Mouse (Mus musculus) frontal cortex, postnatal 14 days (tissue): Measurements from ENCODE around the gene Cnnm4.
"Not testable (repeated sequence)": the region's sequence is repeated elsewhere in the genome, so short reads cannot be mapped to it uniquely, and the experiment has no call there.

Source experiments
- DNase-seq, 2 experiments: peaks; one replicate each; pipeline ENCODE4 v3.0.0; 2022; ENCODE audit warnings: low spot score in 2 of 2

Gene Cnnm4

DNA sequence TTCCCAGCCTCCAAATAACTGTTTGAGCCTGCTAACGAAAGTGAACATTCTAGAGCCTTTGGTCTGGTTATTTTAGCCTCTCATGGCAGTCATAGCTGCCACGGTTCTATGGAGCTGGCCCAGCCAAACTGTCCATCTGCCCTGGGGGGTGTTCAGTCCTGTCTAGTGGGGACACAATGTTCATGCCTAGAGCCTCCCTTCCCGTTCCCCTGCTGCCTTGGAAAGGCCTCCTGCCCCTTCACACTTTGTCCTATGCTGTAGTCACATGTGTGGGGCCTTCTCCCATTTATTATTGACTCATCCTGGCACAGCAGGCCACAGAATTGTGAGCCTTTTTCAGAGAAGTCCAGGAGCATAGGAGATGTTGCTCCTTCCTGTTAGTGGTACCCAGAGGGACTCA is 46.8 kb downstream of the Cnnm4 start:
- no peak for DNase-seq

DNA sequence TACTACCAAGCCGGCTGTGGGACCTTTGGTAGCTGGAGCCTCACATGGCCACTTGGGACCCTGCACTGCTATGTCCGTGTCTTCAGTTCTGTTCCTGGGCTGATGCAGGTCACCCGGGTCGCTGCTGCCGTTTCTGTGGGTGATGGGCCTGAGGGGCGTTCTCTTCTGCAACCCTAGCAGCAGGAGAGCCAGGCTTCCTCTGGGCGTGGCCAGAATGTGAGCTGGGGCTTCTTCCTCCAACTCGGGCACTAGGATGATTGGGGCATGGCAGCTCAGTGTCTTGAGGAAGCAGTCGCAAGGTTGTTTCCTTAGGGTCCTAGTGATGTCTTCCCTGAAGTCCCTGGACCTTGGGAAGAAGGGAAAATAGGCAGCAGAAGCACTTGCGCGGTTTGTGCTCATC is 48.2 kb downstream of the Cnnm4 start:
- DNase-seq, result no peak

DNA sequence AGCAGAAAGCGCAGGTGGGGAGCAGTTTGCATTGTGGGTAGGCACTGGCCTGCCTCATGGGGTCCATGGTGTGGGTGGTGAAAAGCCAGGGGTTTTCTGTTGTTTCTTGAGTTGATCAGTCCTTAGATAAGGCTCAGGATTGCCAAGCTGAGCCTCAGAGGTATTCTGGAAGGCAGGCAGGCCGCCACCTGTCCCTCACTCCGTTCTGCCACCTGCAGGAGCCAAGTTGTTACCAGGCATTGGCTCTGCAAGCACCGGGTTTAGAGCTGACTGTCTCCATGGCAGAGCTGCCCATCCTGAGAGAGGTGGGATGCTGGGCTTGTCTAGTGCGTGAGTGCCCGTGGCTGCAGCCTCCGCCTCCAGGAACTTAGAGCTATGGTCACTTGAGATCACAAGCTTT is 50.8 kb downstream of the Cnnm4 start:
- DNase-seq, result no peak

DNA sequence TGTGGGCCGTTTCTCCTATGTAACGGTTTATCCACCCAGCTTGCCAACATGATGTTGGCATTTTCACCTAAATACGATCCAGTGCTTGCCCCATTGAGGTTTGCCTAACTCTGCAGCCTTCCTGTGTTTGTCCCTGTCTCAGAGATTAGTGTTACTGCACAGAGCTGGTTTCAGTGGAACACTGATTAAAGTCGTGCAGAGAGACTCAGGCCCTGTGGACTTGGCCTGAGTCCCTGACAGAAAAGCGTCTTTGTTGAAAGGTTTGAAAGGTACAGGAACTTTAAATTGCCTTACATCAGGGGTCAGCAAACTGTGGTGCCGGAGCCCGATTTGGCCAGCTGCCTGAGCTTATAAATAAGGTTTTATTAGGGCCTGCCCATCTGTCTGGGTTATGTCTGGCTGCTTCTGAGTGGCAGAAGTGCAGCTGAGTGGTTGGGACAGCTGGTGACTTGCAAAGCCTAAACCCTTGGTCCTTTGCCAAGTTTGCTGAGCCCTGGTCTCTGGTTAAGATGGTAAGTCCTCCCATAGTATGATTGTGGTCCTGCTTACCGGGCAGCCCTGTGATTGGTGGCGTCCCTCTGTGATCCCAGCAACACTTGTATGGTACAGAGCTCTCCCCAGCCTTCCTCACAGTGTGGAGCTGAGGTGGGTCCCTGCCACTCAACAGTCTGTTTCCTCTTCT is 52.1 kb downstream of the Cnnm4 start:
- DNase-seq, result no peak

DNA sequence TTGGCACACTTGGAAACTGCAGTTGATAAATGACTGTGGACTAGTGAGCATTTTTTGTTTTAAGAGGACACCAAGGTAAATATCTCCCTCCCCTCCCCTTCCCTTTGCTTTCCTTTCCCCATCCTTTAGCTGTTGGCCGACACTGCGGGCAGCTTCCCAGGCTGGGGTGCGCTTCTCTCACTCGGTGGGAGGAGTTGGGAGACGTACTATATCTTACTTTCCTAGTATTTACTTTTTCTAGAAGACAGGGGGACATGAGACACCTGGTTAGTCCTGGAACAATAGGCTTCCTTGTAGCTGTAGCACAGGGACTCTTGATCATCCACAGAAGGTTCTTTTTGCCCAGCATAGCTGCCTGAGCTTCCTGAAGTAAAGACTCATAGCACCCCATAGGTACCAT is 52.6 kb downstream of the Cnnm4 start:
- DNase-seq, result no peak

DNA sequence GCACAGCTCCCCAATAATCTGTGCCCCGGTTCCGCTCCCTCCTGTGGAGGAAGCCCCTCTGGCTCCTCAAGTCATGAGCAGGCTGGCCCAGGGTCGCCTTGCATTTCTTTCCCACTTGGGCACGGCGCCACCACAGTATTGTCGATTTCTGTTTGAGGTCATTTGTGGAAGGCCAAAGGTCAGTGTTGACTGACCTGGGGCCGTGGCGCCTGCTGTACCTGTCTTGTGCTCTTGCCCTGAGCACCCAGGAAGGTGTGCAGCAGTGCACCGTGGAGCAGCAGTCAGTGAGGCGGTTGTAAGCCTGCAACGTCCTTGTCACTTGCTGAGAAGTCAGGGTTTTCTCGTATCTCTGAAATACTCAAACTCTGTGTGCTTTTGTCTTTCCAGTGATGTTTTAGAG is 54.4 kb downstream of the Cnnm4 start:
- no peak for DNase-seq

DNA sequence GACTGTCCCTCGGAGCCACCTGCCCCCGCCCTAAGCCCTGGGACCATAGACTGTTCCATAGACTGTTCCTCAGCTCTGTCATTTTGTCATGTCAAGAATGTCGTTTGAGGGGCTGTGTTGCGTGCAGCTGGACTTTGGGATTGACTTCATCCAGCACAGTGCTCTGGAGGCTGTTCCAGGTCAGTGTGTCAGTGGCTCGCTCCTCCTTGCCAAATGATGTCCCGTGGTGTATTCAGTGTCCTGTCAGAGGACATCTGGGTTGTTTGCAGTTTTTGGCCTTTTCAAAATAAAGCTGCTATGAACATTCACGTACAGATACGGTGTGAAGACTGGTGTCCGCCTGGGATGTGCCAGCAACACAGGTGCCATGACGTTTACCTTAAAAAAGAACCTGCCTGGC is 55.5 kb downstream of the Cnnm4 start:
- DNase-seq, result no peak

DNA sequence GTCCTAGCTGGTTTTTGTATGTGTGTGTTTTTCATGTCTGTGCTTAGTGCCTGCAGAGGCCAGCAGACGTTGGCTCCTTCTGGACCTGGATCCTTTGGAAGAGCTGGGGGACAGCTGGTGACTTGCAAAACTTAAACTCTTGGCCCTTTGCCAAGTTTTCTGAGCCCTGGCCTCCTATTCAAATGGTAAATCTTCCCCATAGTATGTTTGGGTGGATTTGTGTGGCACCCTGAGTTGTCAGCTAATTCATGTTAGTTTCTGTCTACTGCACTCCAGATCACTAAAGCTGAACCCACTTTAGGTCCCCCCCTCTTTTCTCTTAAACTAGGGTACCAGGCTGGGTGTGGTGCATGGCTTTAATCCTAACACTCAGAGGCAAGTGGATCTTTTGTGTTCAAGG is 56.9 kb downstream of the Cnnm4 start:
- no peak for DNase-seq

DNA sequence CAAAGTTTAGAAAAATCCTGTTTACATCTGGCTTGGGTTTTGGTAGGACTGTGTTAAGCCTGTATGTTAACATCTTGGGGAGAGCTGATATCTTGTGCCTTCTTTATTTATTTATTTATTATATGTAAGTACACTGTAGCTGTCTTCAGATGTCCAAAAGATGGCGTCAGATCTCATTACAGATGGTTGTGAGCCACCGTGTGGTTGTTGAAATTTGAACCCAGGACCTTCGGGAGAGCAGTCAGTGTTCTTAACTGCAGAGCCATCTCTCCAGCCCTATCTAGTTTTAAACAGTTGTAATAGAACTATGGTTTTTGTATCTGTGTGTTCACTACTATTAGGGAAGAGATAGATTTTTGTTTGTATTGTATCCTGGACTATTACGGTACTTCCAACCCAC is 57.9 kb downstream of the Cnnm4 start:
- no peak for DNase-seq

DNA sequence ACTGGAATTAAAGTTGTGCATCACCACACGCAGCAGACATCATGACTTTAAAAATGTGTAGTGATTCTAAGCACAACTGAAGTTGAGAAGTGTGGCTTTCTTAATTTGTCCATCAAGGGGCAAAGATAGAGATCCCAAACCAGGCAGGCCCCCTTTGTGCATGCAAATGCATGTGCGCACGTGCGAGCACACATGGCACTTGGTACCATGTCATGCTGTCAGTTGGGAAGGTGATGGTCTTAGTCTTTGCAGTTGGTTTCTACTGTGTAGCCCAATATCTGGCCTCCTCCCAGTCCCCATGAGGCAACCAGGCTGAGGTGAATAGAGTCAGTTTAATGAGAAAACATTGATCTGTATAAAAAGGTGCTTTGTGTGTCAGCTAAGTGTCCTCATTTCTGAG is 58.5 kb downstream of the Cnnm4 start:
- no peak for DNase-seq

DNA sequence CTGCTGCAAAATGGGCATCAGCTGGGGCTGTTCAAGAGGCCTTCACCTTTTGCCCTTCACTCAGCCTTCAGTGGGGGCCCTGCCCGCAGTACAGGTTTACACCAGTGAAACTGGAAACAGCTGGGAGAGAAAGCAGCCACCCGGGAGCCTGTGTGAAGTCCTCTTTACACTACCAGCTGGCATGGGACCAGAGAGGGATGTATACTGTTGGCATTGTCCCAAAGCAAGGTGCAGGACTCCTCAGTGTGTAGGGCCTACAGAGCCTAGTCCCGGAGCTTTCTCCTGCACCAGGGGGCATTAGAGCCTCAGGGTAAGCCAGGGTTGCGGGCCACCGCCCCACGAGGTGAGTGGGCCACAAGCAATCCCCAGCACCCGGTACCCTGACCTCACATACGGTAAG is 59.1 kb downstream of the Cnnm4 start:
- DNase-seq, result no peak

DNA sequence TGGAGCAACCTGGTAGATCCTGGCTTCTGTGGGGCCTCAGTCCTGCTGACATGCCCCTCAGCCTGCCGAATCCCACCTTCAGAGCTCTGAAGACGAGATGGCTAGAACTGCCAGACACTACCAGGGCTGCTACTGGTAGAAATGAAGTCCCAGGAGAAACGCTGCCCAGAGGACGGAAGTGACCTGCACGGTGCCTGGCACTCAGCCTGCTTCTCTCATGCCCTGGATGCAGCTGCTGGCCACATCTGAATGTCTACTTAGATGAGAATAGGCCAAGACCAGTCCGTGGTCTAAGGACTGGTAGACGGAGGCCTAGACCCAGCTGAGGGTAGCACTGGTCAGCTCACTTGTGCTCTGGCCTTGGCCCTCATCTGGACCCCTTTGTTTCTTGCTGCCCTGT is 59.5 kb downstream of the Cnnm4 start:
- DNase-seq, result no peak

DNA sequence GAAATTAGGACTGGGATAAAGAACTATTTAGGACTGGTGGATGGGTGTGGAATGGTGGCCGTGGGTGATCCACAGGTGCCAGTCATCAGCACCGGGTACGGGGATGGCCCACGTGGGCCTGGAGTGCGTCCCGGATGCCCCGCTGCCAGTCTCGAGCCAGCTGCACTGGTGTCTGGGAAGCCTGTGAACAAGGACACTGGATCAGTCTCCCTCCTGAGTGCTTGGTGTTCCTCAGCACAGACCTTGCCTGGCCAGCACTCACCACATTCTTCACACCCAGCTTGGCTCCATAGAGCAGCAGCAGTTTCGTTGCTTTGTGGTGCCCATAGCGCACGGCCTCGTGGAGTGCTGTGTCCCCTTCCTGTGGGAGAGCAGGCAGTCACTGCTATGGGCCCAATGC is 60.0 kb downstream of the Cnnm4 start:
- no peak for DNase-seq

DNA sequence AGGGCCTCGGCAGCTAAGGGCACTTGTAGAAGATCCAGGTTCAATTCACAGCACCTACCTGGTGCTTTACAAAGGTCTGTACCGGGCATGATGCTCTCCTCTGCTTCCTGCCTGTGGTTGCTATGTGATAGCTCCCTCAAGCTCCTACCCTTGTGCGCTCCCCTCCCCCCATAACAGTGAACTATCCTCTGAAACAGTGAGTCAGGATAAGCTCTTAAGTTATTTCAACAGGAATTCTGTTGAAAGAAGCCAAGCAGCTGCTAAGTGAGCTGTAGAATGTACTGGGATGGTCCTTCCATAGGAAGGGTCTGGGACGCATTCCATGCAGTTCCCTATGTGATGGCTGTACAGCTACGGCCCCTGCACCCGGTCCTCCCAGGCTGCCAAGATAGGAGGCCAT is 62.1 kb downstream of the Cnnm4 start:
- no peak for DNase-seq

DNA sequence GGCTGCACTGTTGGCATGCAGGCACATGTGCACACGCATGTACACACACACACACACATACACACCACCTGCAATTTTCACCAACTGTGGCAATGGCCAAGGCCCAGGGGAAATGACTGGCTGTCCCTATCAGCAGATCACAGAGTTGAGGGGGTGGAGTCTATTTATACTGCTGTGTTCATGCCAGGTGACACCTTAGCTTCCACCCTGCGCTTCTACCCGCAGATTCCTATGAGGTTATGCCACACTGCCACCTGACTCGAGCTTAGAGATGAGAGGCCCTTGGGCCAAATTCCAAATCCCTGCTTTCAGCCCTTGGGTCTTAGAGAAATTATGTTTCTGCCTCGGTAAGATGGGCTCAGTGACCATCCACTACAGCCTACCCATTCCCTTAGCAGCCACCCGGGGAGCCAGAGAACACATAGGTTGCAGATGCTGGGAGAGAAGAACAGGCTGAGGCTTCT is 63.2 kb downstream of the Cnnm4 start:
- DNase-seq, result no peak

DNA sequence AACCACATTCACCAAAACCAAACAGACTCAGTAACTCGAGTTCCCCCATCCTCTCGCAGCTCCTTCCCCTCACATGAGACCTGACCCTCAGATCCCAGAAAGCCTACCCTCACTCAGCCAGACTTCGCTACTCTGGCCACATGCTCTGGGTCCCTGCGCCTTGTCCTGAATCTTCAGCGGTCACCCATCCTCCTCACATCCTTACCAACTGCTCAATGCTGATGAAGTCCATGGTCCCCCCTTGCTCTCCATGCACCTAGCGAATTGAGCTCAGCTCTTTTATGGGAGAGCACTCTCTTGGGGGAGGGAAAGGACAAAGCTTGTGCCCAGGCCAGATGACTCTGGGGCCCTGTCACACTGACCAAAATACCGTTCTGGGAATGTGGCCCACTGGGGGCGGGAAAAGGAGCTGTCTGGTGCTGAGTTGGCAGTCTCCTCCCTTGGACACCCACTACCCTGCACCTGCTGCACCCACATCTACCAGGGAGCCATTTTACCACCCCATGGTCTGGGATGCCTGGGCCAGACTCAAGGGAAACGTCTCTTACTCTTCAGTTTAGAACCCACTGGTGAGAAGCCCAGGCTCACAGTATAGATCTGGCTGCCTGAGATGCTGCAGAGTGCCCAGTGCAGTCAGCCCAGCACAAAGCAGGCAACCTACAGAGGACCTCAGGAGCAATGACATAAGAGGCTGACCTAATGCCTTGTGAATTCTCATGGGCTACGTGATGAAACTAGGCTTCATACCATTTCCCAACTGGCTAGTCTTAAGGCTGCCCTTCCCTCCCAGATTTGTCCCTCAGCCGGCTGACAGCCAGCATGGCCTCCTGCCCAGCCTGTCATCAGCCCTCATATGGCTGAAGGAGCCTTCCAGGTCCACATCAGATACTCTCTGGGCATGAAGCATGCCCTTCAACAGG is 64.3 kb downstream of the Cnnm4 start:
- no peak for DNase-seq

DNA sequence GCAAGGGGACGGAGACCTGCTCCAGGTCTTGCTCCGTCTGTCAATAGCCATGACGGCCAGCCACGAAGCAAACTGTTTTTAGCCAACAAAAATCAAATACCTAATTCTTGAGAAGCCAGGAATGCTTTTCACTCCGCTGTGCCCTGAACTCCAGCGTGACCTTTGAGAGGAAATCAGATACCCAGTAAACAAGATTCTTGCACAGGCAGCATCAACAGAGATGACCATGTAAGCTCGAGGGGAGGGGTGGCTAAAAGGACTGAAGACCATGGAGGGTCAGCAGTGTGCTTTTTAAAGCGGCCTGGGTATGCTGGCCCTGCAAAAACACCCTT is 64.9 kb downstream of the Cnnm4 start:
- no peak for DNase-seq

DNA sequence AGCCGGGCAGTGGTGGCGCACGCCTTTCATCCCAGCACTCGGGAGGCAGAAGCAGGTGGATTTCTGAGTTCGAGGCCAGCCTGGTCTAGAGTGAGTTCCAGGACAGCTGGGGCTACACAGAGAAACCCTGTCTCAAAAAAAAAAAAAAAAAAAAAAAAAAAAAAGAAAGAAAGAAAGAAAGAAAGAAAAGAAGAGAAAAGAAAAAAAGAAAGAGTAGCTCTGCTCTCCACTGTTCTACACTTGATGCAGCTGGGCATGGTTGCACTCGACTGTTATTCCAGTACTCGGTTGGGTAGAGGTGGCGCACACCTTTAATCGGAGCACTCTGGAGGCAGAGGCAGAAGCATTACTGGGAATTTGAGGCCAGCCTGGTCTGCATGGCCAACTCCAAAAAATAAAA is 65.4 kb downstream of the Cnnm4 start, which contains the start of gene Ankrd23:
TSS of gene Ankrd23 (minus strand) at position 101 of the 400 bp plus-strand sequence.
- not testable (repeated sequence) for DNase-seq

DNA sequence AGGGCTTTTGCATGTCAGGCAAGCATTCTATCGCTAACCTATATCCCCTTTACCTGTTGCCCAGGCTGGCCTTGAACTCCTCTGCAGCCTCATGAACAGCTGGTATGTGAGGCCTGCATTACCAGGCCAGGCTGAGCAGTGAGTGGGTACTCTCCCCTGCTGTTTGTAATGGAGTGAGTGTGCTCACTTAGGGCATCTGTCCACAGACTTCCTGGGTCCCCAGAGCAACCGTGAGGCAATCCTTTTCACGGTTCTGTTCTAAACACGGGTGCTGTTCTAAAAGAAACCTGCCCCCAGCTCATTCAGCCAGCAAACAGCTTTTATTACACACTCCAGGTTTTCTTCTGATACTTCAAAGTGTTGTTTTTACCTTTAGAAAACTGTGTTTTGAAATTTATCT is 67.3 kb downstream of the Cnnm4 start:
- DNase-seq, result no peak

DNA sequence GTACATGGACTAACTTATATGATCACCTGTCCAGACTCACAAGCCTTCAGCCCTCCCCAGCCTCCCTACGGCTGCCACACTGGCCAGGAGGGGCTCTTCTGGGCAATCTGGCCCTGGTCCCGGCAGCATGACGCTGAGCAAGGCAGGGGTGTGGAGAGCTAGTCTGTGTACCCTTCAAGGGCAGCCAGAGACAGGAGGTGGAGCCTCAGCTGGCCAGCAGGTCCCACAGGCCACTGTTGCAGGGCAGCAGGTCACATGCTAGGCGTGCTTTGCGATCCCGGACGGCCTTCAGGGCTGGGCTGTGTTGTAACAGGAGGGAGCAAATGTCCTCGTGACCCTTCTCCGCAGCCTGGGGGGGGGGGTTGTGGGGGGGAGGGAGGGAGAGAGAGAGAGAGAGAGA is 67.8 kb downstream of the Cnnm4 start, which contains the start of gene Gm42417:
TSS of gene Gm42417 (minus strand) at position 244 of the 400 bp plus-strand sequence.
- no peak for DNase-seq

DNA sequence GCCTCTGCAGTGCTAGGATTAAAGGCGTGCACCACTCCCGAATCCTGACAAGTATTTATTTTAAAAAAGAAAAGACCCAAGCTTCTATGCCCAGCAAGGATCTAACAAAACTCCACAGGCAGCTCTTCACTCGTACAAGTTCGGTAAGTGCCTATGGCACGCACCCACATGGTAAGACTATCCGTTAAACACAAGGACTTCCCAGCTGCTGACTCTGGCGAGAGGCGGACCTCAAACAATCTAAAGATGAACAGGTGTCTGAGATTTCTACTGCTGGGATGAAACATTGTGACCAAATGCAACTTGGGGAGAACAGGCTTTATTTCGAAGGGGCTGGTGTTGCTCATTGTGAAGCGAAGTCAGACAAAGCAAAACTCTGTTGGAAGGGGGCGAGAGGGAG is 68.7 kb downstream of the Cnnm4 start:
- no peak for DNase-seq

DNA sequence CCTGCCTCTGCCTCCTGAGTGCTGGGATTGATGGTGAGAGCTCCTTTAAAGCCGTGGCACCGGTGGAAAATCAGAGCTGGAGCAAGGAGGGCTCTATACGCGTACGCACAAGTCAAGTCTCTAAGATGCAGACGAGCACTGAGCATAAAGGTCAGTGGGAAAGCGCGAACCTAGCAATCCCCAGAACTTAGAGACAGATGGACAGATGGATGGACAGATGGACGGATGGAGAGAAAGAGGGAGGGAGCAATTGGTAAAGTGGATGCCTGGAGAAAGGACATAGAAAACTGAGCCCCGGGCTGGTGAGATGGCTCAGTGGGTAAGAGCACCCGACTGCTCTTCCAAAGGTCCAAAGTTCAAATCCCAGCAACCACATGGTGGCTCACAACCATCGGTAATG is 69.4 kb downstream of the Cnnm4 start:
- no peak for DNase-seq

DNA sequence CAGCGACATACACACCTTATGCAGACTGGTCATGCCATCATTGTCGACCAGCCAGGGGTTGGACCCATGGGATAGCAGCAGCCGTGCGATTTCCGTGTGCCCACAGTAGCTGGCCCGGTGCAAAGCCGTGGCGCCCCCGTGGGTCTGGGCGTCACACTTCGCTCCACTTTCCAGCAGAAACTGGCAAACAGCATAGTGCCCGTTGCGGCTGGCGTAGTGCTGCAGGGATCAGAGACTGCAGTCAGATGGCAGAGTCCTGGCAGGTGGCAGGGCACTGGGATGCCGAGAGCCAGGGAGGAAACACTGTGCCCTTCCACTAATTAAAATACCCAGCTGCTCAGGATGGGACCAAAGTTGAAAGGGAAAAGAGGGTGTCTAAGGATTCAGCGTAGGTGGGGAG is 70.4 kb downstream of the Cnnm4 start:
- no peak for DNase-seq
